Mouse (Mus musculus) MEL-GATA-1-ER (cell line): ENCODE results near the gene Tdg.
"Not testable (repeated sequence)": the region's sequence is repeated elsewhere in the genome, so short reads cannot be mapped to it uniquely, and the experiment has no call there.

Experiments used
- DNase-seq: peaks from one replicate; pipeline ENCODE4 v3.0.0-alpha.2; 2012; ENCODE audit warnings: low read depth; ENCODE audit errors: extremely low read depth

Tdg gene

DNA sequence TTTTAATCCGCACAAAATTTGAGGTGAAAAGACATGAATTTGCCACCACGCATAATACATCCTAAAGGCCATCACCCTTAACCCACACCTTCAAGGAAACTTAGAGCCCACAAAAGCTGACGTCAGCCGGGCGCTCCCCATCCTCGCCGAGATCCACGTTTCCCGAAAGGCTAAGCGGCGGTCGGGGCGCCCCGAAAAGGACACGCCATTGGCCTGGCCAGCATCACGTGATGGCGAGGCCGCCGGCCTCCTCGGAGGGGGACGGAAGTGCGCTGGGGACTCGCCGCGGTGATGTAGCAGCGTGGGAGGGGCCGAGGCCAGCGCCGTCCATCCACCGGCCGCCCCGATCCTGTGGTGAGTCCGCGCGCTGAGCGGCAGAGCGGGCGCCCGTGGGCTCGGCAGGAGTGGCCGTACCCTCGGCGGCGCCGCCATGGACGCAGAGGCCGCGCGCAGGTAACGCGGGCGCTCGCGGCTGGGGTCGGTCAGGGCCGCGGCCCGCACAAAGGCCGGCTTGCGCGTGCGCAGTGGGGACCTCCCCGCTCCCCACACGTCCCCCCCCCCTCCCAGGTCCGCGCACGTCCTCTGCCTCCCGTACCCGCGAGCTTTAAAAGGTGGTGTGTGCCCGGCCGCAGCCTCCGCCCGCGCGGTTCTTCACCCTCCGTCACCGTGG lies at the start of gene Tdg:
Tdg (plus strand) TSS at position 243 of the 670 bp plus-strand sequence.
- DNase-seq: peak; percentile 82

GRCm38 (mm10) chr10:82589673-82590072 lies 40.0 kb upstream of the Tdg start:
- peak; percentile 50 for DNase-seq

DNA sequence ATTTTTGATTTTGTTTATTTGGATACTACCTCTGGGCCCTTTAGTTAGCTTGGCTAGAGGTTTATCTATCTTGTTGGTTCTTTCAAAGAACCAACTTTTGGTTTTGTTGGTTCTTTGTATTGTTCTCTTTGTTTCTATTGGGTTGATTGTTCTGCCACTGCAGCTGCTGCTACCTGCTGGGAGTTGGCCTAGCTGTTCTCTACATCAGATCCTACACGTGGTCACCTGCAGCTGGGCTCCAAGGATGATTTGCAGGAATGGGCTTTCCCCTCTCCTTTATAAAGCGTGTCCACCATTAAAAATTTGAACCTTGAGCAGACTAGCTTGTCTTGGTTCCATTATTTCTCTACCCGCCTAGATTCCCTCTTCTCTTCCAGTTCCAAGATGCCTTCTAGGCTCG lies 35.2 kb upstream of the Tdg start:
- DNase-seq: not testable (repeated sequence)

- peak; percentile 14 for DNase-seq
Measured at GRCm38 (mm10) chr10:82622235-82622634, 7.4 kb upstream of the Tdg start.

GRCm38 (mm10) chr10:82622671-82623552 lies 6.7 kb upstream of the Tdg start, which contains the start of gene 1190007I07Rik:
TSS of gene 1190007I07Rik (minus strand) at chr10:82623228.
- DNase-seq: peak; percentile 60

GRCm38 (mm10) chr10:82623553-82623932 lies 6.1 kb upstream of the Tdg start:
- DNase-seq: not testable (repeated sequence)

DNA sequence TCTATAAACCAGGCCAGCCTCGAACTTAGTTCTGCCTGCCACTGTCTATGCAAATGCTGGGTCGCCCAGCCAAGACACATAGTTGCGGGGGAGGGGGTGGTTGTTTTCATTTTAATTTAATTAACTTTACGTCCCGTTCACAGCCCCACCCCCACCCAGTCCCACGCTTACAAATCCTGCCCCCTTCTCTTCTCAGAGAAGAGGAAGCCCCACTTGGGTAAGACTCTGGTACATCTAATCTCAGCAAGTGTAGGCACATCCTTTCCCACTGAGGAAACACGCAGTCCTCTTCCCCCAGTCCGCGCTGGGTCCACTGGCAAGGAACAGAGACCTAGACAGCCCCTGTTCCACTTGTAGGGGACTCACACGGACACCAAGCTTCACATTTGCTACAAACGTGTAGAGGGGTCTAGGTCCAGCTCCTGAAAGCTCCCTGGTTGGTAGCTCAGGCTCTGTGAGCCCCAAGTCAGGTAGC lies 480 bp upstream of the Tdg start:
- DNase-seq: no peak

DNA sequence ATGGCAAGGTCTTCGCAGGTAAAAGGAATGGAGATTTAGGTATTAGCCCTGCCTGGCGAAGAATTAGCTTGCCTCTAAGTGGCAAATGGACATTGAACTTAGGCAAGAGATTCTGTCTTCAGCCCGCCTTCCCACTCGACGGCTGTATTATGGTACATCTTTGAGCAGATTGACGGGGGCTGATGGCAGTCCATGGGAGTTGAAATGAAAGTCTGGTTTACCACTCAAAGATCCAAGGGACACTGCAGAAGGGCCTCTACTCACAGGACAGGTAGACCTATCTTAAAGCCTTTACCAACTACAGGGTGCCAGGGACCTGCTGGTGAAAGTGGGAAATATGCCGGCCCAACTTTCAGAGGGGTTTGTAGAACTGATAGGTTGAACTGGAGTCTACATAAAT lies 869 bp downstream of the Tdg start:
- DNase-seq: peak; percentile 4

GRCm38 (mm10) chr10:82631133-82631532 lies 1.5 kb downstream of the Tdg start:
- DNase-seq: no peak

- no peak for DNase-seq
Measured at GRCm38 (mm10) chr10:82632496-82633280, 3.1 kb downstream of the Tdg start.

GRCm38 (mm10) chr10:82634348-82634747 lies 4.7 kb downstream of the Tdg start:
- no peak for DNase-seq

DNA sequence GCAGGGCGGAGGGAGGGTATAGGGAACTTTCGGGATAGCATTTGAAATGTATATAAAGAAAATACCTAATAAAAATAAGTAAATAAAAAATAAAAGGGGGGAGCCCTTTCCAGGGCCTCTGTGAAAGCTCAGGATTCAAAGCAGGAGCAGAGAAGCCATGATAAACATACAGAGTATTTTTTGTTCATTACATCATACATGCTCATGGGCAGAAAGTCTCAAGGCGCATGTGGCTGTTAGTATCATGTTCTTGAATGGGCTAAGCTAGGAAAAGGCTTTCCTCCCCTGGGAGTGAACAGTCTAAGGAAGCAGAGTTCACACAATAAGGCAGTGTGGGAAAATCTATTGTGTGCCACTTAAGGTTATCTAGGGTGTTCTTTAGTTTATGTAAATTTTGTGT lies 6.7 kb downstream of the Tdg start:
- DNase-seq: no peak

DNA sequence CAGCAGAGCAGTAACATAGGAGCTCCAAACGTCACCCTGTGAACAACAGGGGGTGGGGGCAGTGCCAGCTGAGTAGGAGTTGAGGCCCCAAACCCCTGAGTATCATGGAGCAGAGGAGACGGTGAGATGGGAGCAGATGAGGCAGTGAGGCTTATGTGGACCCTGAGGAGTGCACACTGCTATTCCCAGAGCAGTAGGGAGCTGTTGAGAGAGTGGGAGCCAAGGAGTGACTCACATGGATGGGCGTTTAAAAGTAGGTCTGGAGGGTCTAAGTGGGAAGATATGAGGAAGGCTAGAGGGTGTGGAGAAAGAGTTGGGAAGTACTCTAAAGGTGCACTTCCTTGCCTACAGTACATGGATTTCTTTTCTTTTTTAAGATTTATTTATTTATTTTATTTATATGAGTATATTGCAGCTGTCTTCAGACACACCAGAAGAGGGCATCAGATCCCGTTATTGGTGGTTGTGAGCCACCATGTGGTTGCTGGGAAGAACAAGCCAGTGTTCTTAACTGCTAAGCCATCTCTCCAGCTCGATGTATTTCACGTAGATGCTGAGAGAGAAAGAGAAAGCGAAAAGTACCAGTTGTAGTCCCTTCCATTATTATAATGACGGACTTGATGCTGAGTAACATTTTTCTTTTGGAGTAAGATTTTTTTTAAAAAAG lies 9.5 kb downstream of the Tdg start:
- DNase-seq: no peak

DNA sequence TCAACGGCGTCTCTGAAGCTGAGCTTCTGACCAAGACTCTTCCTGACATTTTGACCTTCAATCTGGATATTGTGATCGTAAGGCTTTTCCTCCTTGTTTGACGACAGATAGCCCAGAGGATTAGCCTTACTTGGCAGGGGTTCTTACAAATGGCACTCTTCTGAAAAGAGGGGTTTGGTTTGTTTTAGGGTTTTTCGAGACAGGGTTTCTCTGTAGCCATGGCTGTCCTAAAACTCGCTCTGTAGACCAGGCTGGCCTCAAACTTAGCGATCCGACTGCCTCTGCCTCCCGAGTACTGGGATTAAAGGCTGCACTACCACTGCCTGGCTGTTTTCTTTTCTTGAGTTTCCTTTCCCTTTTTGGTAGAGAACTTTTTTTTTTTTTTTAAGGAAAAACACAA lies 11.9 kb downstream of the Tdg start:
- no peak for DNase-seq

DNA sequence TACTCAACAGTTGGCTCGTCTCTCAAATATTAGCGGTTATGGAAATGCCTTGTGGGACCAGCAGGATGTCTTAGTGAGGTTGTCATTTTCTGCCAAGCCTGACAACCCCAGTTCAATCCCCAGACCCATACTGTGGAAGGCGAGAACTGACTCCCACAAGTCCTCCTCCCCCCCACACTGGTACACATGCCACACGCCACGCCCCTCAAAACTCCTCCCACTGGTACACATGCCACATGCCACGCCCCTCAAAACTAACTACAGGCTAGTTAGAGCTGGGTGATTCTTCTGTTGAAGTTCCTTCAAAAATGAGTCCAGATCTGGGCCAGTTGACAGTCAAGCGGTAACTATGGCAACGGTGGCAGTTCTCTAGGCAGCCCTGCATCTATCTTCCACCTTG lies 16.5 kb downstream of the Tdg start:
- DNase-seq: no peak

DNA sequence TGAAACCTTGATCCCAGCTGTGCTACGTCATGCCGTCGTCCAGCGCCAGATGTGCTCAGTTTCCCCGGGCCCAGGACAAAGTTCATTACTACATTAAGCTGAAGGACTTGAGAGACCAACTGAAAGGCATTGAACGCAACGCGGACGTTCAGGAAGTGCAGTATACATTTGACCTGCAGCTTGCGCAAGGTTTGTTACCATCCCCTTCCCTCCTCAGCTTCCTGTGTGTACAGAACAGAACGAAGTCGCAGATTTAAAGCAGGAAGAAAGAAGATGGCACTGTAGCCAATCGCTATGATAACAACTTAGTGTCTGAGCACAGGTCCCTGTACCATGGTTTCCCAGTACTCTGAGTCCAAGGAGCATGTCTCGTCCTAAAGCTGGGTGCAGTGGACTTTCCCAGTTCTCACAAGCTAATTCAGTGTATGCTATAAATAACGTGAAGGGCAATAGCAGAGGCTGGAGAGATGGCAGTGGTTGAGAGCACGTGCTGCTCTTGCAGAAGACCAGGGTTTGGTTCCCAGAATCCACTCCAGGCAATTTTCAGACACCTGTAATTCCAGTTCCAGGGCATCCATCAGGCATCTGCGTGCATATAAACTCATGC lies 17.7 kb downstream of the Tdg start:
- no peak for DNase-seq

- DNase-seq: no peak
Measured at GRCm38 (mm10) chr10:82651221-82651620, 21.6 kb downstream of the Tdg start.

GRCm38 (mm10) chr10:82652625-82653024 lies 23.0 kb downstream of the Tdg start:
- DNase-seq: no peak

DNA sequence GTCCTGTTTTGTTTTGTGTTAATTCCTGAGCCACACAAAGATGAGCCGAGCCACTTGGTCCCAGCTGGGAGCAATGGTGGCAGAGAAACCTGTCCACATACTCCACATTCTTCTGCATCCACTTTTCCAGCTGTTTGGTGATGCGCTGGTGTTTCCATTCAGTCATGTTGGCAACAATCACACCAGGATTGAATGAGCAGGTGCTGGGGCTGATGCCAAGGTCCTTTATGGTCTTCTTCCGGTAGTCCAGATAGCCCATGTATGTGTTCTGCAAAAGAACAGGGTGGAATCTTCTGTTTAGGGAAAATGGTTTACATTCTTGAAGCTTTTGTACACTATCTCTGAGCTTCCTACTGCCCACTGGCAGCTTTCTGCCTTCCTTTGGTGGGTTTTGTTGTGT lies 25.0 kb downstream of the Tdg start:
- no peak for DNase-seq

DNA sequence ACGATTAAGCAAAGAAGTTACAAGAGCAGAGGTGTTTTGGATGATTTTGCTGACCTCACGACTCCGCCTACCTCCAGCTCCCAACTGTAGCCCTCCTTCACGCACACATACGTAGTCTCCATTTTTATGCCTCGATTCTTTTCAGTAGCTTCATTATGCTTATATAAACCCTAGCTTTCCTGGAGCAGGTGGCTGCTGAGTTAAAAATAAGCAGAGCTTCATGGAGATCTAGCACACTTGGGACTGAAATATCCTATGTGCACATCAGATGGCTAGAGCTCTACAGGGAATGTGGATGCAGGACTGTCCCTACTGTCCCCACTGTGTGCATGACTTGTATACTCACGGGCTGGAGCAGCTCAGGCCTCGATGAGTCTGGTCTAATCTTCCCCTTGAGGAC lies 32.2 kb downstream of the Tdg start:
- no peak for DNase-seq
